Mouse (Mus musculus): ENCODE data around the gene Phtf2.
"Not testable (repeated sequence)": the region's sequence is repeated elsewhere in the genome, so short reads cannot be mapped to it uniquely, and the experiment has no call there.

The Phtf2 gene

DNA sequence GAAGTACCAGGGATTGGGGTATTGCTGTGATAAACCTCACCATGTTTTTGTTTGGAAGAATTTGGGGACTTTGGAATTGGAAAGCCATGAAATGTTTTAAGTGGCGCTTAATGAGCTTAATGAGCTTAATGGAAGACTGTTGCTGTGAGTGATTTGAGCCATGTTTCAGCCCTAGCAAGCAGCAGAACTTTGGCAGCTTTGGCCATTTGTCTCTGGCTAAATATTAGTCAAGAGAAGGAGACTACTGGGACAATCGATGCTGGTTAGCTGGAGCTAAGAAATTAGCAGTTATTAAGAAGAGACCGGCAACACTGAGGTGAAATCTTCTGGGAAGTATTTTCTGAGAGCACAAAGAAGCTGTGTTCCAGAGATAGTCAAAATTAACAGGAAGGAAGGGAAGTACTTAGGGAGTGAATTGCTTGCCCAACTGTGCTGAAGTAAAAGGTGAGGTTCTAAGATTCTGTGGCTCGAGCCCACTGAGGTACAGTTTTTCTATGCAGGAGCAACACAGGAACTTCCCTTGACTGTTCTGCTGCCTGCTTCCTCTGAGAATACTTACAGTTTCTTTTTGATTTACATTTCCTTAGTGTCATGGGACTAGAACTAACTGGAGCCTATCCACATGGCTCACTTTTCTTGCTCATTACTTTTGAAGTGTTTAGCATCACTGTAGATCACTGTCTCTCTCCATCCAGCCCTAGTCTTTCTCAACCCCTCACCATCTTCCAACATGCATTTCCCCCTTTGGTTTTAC is 17.5 kb downstream of the Phtf2 start:
- no peak for DNase-seq (ENCODE audit: low read depth)

DNA sequence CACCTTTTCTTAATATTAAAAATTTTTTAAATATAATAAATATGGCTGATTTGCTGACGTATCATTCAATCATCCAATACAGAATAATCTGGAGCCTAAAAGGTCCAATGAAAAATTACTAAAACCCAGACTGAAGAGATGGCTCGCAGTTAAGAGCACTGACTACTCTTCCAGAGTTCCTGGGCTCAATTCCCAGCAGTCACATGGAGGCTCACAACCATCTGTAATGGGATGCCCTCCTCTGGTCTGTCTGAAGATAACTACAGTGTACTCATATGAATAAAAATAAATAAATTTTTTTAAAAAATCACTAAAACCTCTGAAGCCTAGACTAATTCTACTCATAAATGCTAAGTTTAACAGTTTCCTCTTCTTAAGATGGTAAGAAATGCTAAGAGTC is 20.0 kb downstream of the Phtf2 start:
- no peak for DNase-seq (ENCODE audit: low read depth)

DNA sequence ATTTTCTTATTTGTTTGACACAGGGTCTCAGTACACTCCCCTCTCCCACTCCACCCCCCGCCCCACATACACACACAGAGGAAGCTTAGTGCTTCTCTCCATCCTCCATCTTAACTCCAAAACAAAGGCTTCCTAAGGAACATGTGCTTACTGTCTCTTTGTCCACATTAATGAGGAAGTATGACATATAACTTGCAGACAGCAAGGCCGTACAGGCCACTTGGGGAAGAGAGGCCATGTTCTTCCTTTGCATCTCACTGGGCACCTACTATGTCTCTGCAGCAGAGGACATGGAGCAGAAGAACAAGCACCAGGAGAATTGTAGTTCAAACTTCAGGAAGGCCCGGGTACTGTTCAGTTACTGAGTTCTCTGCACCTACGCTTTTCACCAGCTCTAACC is 21.4 kb downstream of the Phtf2 start:
- no peak for DNase-seq (ENCODE audit: low read depth)

DNA sequence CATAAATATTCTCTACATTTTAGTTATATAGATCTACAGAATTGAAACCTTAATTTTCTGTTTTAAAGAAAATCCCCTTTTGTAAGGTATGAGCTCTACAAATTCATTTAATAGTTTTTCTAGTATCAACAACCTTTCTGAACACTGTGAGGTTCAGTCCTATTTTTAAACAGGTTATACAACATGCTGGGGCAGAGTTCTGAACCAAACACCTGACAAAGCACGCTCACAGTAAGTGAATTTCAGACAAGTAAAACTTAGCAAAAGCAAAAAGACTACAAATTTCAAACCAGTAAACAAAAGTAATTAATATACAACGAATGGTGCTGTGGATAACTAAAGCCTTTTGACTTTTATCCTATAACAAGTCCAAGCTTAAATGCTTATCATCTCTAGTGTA is 23.5 kb downstream of the Phtf2 start:
- no peak for DNase-seq (ENCODE audit: low read depth)

DNA sequence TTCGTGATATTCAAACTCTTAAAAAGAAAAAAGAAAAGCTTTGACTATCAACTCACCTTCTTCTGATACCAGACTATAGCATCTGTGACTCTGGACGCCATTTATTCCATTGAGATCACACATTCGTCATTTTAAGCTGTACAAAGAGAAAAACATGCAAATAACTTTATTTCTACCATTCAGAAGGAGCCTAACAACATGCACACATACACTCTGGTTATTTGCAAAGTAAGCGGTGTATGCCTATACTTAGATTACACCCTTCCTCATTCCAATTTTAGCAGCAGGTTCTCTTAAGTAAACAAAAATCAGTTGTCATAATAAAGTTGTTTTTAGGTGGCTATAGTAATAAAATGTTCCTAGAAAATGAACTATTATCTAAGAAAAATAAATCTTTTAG is 26.9 kb downstream of the Phtf2 start:
- DNase-seq (ENCODE audit: low read depth) = no peak

DNA sequence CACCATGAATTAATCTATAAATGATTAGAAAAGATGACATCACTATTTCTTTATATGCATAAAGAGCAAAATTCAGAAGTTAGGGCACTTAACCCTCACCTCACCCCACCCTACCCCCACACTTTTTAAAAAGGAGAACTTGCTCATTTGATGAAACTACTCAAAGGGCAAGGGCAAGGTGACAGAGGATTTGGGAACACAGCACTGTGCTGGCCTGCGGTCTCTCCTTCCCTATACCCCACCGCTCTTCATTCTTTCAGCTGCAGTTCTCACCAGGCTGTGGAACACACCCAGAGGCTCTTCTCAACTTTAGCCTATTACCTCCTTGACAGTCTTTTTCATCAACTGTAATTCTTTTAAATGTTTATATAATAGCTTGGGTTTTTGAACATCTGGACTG is 34.9 kb downstream of the Phtf2 start:
- DNase-seq (ENCODE audit: low read depth) = no peak

DNA sequence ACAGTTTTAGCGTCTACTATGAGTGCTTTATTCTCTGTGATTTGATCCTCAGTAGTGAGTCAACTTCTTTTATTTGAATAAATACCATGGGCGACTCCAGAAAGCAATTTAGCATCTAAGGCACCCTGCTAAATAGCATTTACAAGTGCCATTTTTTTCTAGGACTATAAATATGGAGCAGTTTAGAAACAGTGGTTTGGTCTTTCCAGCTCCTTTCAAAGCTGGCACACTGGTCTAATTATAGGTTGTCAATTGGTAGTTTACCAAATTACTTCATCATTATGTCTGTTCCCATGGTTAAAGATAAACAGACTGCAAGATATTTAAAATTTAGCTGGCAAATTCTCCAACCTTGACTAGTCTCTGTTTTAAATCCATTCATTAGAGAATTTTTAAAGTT is 38.1 kb downstream of the Phtf2 start:
- no peak for DNase-seq (ENCODE audit: low read depth)

DNA sequence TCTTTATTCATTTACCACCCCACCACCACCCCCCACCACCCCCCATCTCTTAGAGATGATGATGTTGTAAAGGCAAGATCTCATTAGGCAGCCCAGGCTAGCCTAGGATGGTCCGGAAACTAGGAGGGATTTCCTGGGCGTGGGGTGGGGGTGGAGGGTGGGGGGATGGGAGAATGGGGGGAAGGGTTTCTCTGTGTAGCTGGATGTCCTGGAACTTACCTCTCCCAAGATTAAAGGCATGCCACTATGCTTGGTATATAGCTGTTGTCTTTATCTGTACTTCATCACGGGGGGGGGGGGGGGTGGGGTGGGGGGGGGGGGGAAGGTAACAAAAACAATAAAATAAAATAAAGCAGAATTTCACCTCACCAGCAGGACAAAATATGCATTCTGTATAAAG is 38.5 kb downstream of the Phtf2 start:
- DNase-seq (ENCODE audit: low read depth) = no peak

DNA sequence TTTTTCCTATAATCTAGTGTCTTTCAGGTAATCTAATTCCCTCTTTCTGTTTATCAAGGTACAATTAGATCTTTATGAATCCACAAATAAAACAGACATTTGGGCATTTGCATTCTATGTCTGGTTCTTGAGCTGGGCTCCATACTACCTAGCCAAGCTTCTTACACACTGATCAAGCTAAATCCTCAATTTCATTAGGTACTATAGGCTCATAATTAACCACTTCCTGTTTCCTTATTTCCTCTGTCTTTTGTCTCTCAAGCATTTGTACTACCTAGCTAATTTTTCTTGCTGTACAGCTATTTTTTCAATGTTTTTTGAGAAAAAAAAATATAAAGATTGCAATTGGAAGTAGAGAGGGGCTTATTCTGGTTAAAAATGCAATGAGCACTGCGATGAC is 44.8 kb downstream of the Phtf2 start:
- no peak for DNase-seq (ENCODE audit: low read depth)

DNA sequence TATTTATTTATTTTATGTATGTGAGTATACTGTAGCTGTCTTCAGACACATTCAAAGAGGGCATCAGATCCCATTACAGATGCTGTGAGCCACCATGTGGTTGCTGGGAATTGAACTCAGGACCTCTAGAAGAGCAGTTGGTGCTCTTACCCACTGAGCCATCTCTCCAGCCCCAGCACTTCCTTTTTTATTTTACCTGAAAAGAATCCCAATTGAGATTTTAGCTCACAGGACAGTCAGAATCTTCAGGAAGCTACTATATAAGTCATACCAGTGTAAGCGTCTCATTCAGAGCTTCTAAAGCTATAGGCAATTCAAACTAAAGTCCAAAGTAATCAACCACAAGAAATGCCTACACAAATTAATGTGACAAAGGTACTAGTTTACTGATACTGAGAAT is 47.5 kb downstream of the Phtf2 start:
- DNase-seq (ENCODE audit: low read depth) = no peak

DNA sequence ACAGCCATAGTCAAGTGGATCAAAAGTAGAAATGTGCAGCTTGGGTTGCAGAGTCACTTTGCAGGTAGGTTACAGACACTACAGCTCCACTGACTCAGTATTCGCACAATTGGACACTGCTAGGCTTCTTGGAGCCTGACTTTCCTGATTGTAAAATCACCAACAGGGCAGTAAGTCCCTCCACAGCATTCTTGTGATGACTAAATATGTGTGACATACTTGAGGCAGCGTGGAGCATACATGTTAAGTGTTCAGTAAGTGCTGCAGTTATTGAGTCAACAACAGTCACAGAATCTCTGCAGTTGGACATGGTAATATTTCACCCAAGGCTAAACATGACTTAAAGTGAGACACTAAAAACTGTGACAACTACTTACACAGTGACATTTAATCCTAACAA is 50.5 kb downstream of the Phtf2 start:
- DNase-seq (ENCODE audit: low read depth) = no peak

DNA sequence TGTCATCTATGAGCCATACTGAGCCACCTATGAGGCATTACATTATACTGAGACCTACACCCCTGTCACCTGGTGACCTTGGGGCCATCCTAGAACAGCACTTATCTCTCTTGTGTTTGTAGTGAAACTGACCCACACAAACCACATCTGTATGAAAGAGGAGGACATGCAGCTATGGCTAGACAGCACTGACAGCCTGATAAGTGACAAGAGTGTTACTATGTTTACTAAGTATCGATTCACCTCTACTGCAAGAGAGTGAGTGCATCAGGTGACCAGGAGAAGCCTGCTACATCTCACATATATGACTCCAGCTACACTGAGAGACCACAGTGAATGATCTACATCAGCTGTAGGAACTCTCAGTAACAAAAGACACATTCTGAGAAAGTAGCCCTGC is 51.2 kb downstream of the Phtf2 start:
- DNase-seq (ENCODE audit: low read depth) = no peak

DNA sequence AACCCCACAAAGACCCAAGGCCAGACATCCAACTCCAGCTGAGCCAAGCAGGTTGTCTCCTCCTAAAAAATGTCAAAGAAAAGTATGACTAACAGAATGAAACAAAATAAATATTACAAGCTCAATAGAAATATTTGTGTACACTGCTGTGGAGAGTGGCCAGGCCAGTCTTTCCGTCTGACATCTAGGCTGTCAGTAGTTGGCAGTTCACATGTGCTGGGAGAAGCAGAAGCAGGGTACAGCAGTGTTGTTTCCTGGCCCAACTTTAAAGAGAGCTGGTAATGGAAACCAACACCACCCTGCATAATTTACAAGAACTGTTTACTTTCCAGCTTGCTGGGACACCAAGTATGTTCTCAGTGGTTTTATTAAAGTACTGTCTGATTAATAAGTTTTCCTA is 60.3 kb downstream of the Phtf2 start:
- DNase-seq (ENCODE audit: low read depth) = no peak

DNA sequence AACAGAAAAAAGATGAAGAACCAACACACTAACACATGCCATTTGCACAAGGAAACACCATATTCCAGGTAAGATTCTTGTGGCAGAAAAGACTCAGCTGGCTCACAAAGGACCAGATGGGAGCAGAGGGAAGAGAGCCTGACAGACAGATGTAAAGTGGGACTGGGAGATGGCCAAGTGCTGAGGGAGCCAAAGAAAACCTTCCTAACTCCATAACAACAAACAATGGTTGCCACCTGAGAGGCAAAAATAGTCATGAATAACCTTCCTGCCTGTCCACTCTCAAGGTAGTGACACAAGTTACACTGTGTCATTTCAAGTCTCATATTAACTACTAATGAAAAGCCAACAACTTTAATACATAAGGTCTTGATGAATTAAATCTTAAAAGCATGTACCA is 60.8 kb downstream of the Phtf2 start:
- no peak for DNase-seq (ENCODE audit: low read depth)

DNA sequence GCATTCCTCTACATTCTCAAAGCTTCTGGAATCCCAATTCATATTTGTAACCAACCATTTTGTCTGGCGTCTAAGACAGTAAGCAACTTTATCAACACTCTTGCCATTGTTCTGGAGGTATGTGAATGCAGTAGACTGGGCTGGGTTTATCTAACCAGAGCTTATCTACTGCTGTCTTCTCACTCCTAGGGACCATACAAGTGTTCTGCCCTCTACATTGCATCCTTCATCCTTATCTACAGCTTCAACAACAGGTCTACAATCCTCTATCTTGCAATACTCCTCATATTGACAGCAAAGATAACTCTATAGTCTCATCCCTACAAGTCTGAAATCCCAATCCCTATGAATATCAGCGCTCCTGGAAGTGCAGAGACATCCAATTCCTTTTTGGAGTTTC is 66.8 kb downstream of the Phtf2 start:
- DNase-seq (ENCODE audit: low read depth) = no peak

DNA sequence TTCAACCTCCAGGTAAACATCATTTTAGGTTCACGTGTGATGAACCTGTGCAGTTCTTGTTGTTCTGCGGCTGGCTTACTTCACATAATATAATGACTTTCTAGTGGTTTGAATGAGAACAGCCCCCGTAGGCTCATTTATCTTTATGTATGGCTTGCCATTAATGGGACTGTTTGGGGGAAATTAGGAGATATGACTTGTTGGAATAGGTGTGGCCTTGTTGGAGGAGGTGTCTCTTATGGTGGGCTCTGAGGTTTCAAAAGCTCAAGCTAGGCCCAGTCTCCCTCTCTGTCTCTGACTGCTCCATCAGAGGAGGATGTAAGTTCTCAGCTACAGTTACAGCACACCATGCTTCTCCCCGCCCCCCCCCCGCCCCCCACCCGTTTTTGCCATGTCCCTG is 71.5 kb downstream of the Phtf2 start:
- no peak for DNase-seq (ENCODE audit: low read depth)

DNA sequence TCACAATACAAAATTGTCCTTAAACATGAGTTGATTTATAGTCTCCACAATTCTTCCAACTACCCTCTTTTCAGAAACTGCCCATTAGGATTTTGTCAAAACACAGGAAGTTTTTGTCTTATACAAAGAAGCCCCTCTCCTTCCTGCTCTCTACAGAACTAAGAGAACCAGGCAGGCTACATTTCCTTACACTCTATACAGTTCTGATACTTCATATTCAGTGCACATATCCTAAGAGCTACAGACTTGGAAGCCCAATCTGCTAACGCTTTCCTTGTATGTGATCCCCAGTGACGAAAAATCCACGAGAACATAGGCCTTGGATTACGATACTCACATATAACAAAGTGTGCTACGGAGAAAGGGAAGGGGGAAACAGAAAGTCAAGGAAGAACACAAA is 86.0 kb downstream of the Phtf2 start:
- no peak for DNase-seq (ENCODE audit: low read depth)

DNA sequence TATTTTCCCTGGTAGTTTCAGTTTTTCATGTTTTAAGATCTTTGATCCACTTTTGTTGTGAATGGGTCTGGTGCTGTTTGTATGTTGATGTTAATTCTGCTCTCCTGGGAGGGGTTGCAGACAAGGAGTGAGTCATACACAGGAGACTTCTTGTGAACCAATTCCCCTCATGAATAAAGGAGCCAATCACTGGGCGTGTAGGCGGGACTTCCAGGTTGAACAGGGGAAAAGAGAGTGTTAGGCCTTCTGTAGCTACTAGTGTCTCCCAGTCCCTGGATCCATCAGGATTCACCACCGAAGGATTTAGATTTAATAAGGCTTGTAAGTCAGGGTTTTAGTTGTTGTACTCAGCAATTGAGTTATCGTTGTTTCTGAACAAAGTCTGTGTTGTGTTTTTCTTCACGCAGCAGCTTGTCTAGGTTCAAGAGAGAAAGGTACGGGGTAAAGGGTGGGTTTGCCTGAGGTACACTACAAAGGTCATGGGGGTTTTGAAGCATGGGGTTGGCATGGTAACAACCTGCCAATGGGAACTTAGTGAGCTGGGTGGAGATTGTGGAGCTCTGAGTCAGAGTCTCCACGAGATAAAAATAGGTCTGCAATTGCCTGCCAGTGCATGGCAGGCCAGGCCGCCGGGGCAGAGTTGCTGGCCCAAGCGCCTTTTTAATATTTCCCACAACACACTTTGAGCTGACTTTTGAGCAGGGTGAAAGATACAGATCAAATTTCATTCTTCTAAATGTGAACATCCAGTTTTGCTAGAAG is 90.0 kb downstream of the Phtf2 start:
- no peak for DNase-seq (ENCODE audit: low read depth)

DNA sequence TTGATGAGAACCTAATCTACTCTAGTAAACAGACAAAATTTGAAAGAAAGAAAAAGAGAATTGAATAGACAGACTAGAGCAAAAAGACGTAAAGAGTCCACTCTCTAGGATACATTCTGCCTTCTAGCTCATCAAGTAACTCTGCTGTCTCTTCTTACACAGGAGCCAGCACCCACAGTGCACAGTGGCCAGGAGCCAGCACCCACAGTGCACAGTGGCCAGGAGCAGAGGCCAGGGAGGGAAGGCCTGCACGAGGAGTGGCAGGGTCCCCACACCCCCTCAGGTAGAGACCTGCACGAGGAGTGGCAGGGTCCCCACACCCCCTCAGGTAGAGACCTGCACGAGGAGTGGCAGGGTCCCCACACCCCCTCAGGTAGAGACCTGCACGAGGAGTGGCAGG is 95.5 kb downstream of the Phtf2 start:
- not testable (repeated sequence) for DNase-seq (ENCODE audit: low read depth)

DNA sequence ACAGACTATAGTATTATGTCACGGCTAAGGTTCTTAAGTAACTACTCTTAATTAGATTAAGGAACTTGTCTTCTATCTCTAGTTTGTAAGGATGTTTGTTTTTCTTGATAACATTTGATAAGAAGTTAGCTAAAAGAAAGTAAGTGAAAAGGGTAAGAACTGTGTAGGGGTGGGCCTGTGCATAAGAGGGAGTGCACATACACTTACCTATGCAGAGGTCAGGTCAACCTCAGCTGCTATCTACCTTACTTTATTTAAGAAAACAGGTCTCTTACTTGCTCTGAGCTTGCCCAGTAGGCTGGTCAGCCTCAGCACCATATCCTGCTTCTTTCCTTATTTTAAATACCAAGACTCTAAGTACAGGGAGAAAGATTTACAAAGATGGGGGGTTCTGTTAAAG is 100.8 kb downstream of the Phtf2 start:
- no peak for DNase-seq (ENCODE audit: low read depth)

DNA sequence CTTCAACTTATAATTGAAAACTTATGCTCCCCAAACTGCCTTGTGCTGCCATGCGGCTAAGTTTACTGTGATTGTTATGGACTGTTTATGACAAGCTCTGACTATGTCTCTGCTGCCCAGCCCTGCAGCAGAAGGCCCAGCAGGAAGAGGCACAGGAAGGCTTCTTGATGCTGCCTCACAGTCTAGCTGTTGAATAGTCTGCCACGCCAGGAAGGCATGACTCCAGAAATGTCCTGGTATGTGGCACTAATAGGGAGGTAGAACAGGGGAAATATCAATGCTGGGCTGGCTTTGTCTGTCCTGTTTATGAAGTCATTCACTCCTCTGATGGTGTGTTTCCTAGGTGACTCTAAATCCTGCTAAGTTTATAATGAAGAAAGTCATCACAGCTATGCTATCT is 102.7 kb downstream of the Phtf2 start:
- no peak for DNase-seq (ENCODE audit: low read depth)

DNA sequence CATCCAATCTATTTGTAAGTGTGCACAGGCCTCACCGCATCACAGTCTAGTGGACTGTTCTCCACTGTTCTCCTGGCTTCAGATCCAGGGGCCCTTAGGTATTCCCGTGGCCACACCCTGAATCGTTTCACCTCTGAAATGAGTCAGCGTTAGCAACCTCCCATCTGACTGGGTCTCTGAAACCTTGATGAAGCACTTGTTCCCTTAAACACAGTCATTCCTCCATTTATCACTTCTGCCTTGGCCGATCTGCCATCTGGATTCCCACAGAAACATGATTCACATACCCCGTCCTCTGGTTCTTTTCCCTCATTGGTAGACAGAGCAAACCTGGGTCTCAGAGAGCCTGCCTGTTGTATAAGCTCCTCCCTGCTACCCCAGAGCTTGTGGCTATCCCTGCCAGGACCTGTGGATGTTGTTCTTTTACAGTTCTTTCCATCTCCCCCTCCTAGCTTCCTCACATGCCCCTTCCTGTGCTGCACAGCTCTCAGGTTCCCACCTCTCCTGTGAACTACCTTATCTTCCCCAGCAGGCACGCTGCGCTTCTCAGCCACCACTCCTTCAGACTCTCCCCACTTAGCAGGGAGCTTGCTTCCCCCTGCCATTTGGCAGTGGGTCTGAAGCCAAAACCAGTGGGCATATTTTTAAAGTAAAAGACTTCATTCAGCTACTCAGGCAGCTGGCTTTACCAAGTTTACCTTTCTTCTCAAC is 103.5 kb downstream of the Phtf2 start:
- no peak for DNase-seq (ENCODE audit: low read depth)

DNA sequence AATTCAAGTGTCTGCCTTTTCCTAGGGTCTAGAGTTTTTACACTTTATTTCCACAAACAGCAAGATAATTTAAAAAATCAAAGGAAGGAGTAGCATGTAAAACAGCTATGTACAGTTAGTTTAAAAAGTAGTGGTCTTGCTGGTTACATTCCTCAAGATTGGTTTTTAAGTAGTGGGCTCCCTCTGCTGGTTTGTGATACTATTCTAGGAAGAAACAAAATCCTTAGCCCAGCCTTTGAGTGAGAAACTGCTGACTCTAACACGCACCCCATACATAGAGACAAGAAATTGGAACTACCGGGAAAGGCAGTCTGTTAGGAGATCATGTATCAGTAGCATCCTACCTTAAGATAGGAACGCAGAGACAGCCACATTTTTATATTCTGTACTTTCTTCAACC is 108.6 kb downstream of the Phtf2 start:
- DNase-seq (ENCODE audit: low read depth) = no peak

Measured in c-Kit-positive CD71-negative TER-119-negative erythroid progenitor cells, embryonic 14.5 days (primary cell).